7 mouse cellular contexts compared by ENCODE assay signal in the genomic region with DNA sequence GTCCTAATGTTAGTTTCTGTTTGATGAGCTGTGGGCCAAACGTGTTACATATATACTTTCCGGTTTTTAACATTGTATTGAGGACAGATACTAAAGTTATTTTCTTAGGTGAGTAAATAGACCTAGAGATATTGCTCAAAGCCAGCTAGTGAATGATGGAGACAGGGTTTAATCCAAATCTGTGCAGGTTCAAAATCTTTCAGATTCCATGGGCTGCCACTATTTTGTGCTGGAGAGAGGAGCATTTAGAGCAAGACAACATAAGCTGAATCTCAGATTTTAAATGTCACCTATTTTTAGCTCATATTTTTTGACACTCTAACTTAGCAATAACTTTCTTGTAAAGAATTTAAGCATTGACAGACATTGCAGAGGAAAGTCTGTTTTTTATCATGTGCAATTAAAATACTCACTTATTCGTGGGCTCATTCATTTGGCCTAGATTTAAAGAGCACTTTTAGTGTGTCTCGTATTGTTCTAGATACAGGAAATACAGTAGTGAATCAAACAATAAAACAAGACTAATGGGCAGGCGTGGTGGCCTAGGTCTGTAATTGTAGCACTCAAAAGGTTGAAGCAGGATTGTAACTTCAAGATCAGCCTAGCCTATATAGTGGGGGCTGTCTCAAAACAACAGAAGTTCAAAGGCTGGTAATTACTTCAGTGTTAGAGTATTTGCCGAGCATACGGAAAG. TPM values are rescaled to one million over a fixed set of nuclear protein-coding genes. Genes with fewer than 3 reads are reported as not detected.
DNase-seq lines count a peak whose midpoint lies in the region; ATAC-seq lines count a peak whose summit lies in the region.

No protein-coding gene starts in this region.

- H3K4me3 ChIP-seq in megakaryocyte, embryonic 14.5 days (replicated peaks): peak overlapping the region; percentile 99
- H3K4me3 ChIP-seq in forebrain, embryonic 12.5 days (replicated peaks): peak overlapping the region; percentile 91
- peak overlapping the region; percentile 98 for H3K4me3 ChIP-seq in limb, embryonic 13.5 days
- peak overlapping the region; percentile 97 for H3K4me3 ChIP-seq in stomach, embryonic 14.5 days (ENCODE audit: low read depth, low read length)

- no peaks in the 10 kb centered on the region for H3K9me3 ChIP-seq in megakaryocyte, embryonic 14.5 days
- H3K9me3 ChIP-seq in forebrain, embryonic 12.5 days: no peaks in the 10 kb centered on the region
- no peaks in the 10 kb centered on the region for H3K9me3 ChIP-seq in limb, embryonic 13.5 days
- H3K9me3 ChIP-seq in stomach, embryonic 14.5 days (ENCODE audit: control insufficient read depth, low read depth, low read length): no peaks in the 10 kb centered on the region

- H3K36me3 ChIP-seq in megakaryocyte, embryonic 14.5 days (replicated peaks; ENCODE audit: low read length): peaks cover 31% of the 10 kb centered on the region
- H3K36me3 ChIP-seq in forebrain, embryonic 12.5 days (replicated peaks): peaks cover 15% of the 10 kb centered on the region
- H3K36me3 ChIP-seq in limb, embryonic 13.5 days: peaks cover 15% of the 10 kb centered on the region
- H3K36me3 ChIP-seq in stomach, embryonic 14.5 days (ENCODE audit: control insufficient read depth, insufficient read depth, low read length): peaks cover 8% of the 10 kb centered on the region; the same call in 1 of the 2 replicates

- peak overlapping the region; percentile 33 for H3K9ac ChIP-seq in forebrain, embryonic 12.5 days
- peak overlapping the region; percentile 93; the same call in 1 of the 2 replicates for H3K9ac ChIP-seq in limb, embryonic 13.5 days
- H3K9ac ChIP-seq in stomach, embryonic 14.5 days (replicated peaks; ENCODE audit: low read depth, low read length): peak overlapping the region; percentile 30; the same call in 1 of the 2 replicates

- H3K27me3 ChIP-seq in megakaryocyte, embryonic 14.5 days (replicated peaks): no peaks in the 10 kb centered on the region
- no peaks in the 10 kb centered on the region for H3K27me3 ChIP-seq in forebrain, embryonic 12.5 days
- no peaks in the 10 kb centered on the region for H3K27me3 ChIP-seq in limb, embryonic 13.5 days
- H3K27me3 ChIP-seq in stomach, embryonic 14.5 days (ENCODE audit: control insufficient read depth, insufficient read depth, low read length): no peaks in the 10 kb centered on the region

- DNase-seq in urinary bladder, postnatal 14 days (ENCODE audit: low spot score): no peak

- peak overlapping the region; percentile 86 for H3K4me2 ChIP-seq in forebrain, embryonic 12.5 days
- H3K4me2 ChIP-seq in limb, embryonic 13.5 days (replicated peaks): peak overlapping the region; percentile 71
- H3K4me2 ChIP-seq in stomach, embryonic 14.5 days (replicated peaks; ENCODE audit: low read depth, low read length): peak overlapping the region; percentile 72

- WGBS in forebrain, embryonic 12.5 days: 53% methylated on average over 7 of the region's 7 CpGs
- 34% methylated on average over 7 of the region's 7 CpGs for WGBS in limb, embryonic 13.5 days
- 35% methylated on average over 7 of the region's 7 CpGs for WGBS in stomach, embryonic 14.5 days

- ATAC-seq in megakaryocyte, adult 5-6 weeks (ENCODE audit: poor library complexity, severe bottlenecking): no peak
- ATAC-seq in forebrain, embryonic 12.5 days (ENCODE audit: low FRiP score): no peak
- ATAC-seq in limb, embryonic 13.5 days (ENCODE audit: low FRiP score, low read depth): no peak
- no peak for ATAC-seq in stomach, embryonic 14.5 days (ENCODE audit: insufficient number of reproducible peaks, insufficient read depth, low FRiP score, low read depth)
- ATAC-seq in frontal cortex, adult (ENCODE audit: low TSS enrichment): no peak

- H3K4me1 ChIP-seq in megakaryocyte, embryonic 14.5 days: peaks cover 70% of the 10 kb centered on the region
- peaks cover 41% of the 10 kb centered on the region for H3K4me1 ChIP-seq in forebrain, embryonic 12.5 days
- peaks cover 32% of the 10 kb centered on the region for H3K4me1 ChIP-seq in limb, embryonic 13.5 days
- H3K4me1 ChIP-seq in stomach, embryonic 14.5 days (ENCODE audit: control insufficient read depth, insufficient read depth, low read length): peaks cover 12% of the 10 kb centered on the region

- peak overlapping the region; percentile 84 for H3K27ac ChIP-seq in forebrain, embryonic 12.5 days
- no peak overlapping the region; the same call in 1 of the 2 replicates for H3K27ac ChIP-seq in limb, embryonic 13.5 days
- peak overlapping the region; percentile 97 for H3K27ac ChIP-seq in stomach, embryonic 14.5 days (ENCODE audit: low read length)

RNA-seq across cellular contexts. Expression of a gene that starts 0.7 kb away (rescaled TPM):
- 95.6 and 155 TPM in 2 replicates for polyA plus RNA-seq in megakaryocyte, embryonic 14.5 days (2012; ENCODE audit: insufficient read depth, low replicate concordance)
- 28.3 and 28.7 TPM in 2 replicates for total RNA-seq in megakaryocyte, adult 5-6 weeks (2015)
- 27.2 and 36.4 TPM in 2 replicates for total RNA-seq in megakaryocyte, adult 5-6 weeks (2017)
- polyA plus RNA-seq in forebrain, embryonic 12.5 days (2016; fragmentation: Nextera tagmentation; extraction: Ambion mirVana): 38.9 and 43.2 TPM in 2 replicates
- polyA plus RNA-seq in limb, embryonic 13.5 days (2015; fragmentation: Nextera tagmentation; extraction: Ambion mirVana): 29.4 and 33.2 TPM in 2 replicates
- polyA plus RNA-seq in stomach, embryonic 14.5 days (2014; fragmentation: Nextera tagmentation; extraction: Ambion mirVana): 25.3 and 26.2 TPM in 2 replicates

RNA-seq across cellular contexts. Expression of a gene that starts 0.9 kb away (rescaled TPM):
- 13.1 and 13.3 TPM in 2 replicates for polyA plus RNA-seq in megakaryocyte, embryonic 14.5 days (2012; ENCODE audit: insufficient read depth, low replicate concordance)
- 64.3 and 75.1 TPM in 2 replicates for total RNA-seq in megakaryocyte, adult 5-6 weeks (2015)
- 44.1 and 50.1 TPM in 2 replicates for total RNA-seq in megakaryocyte, adult 5-6 weeks (2017)
- 45.1 and 48.3 TPM in 2 replicates for polyA plus RNA-seq in forebrain, embryonic 12.5 days (2016; fragmentation: Nextera tagmentation; extraction: Ambion mirVana)
- 78.9 and 81.2 TPM in 2 replicates for polyA plus RNA-seq in limb, embryonic 13.5 days (2015; fragmentation: Nextera tagmentation; extraction: Ambion mirVana)
- polyA plus RNA-seq in stomach, embryonic 14.5 days (2014; fragmentation: Nextera tagmentation; extraction: Ambion mirVana): 101 and 102 TPM in 2 replicates

RNA-seq across cellular contexts. Expression of a gene that starts 15.1 kb away (rescaled TPM):
- polyA plus RNA-seq in megakaryocyte, embryonic 14.5 days (2012; ENCODE audit: insufficient read depth, low replicate concordance): 17.1 and 39.7 TPM in 2 replicates
- 33.7 and 43.5 TPM in 2 replicates for total RNA-seq in megakaryocyte, adult 5-6 weeks (2015)
- 54.6 and 57.2 TPM in 2 replicates for total RNA-seq in megakaryocyte, adult 5-6 weeks (2017)
- 79.8 and 93.9 TPM in 2 replicates for polyA plus RNA-seq in forebrain, embryonic 12.5 days (2016; fragmentation: Nextera tagmentation; extraction: Ambion mirVana)
- 74.7 and 76.1 TPM in 2 replicates for polyA plus RNA-seq in limb, embryonic 13.5 days (2015; fragmentation: Nextera tagmentation; extraction: Ambion mirVana)
- 98.3 and 98.7 TPM in 2 replicates for polyA plus RNA-seq in stomach, embryonic 14.5 days (2014; fragmentation: Nextera tagmentation; extraction: Ambion mirVana)

RNA-seq across cellular contexts. Expression of a gene that starts 44.2 kb away (rescaled TPM):
- polyA plus RNA-seq in megakaryocyte, embryonic 14.5 days (2012; ENCODE audit: insufficient read depth, low replicate concordance): not detected in 2 replicates
- 0.56 TPM in 1 of 2 replicates, not detected in the other for total RNA-seq in megakaryocyte, adult 5-6 weeks (2015)
- total RNA-seq in megakaryocyte, adult 5-6 weeks (2017): 0.18 and 0.77 TPM in 2 replicates
- polyA plus RNA-seq in forebrain, embryonic 12.5 days (2016; fragmentation: Nextera tagmentation; extraction: Ambion mirVana): 0.41 and 0.52 TPM in 2 replicates
- 0.11 and 0.56 TPM in 2 replicates for polyA plus RNA-seq in limb, embryonic 13.5 days (2015; fragmentation: Nextera tagmentation; extraction: Ambion mirVana)
- polyA plus RNA-seq in stomach, embryonic 14.5 days (2014; fragmentation: Nextera tagmentation; extraction: Ambion mirVana): 0.17 and 0.32 TPM in 2 replicates

RNA-seq across cellular contexts. Expression of a gene that starts 53.3 kb away (rescaled TPM):
- 0.22 TPM in 1 of 2 replicates, not detected in the other for polyA plus RNA-seq in megakaryocyte, embryonic 14.5 days (2012; ENCODE audit: insufficient read depth, low replicate concordance)
- 0.62 and 1.6 TPM in 2 replicates for total RNA-seq in megakaryocyte, adult 5-6 weeks (2015)
- total RNA-seq in megakaryocyte, adult 5-6 weeks (2017): 1.1 and 1.3 TPM in 2 replicates
- polyA plus RNA-seq in forebrain, embryonic 12.5 days (2016; fragmentation: Nextera tagmentation; extraction: Ambion mirVana): 1.4 and 1.5 TPM in 2 replicates
- polyA plus RNA-seq in limb, embryonic 13.5 days (2015; fragmentation: Nextera tagmentation; extraction: Ambion mirVana): 2.7 and 3.0 TPM in 2 replicates
- 2.7 and 3.3 TPM in 2 replicates for polyA plus RNA-seq in stomach, embryonic 14.5 days (2014; fragmentation: Nextera tagmentation; extraction: Ambion mirVana)

Comparison
In these comparisons a context has a peak if more than half of its experiments do, and no peak if none do; other contexts are left out.
1. H3K9ac ChIP-seq: peak in every context shown above with its lines; median percentile 93 in limb, embryonic 13.5 days; 33 in forebrain, embryonic 12.5 days; 30 in stomach, embryonic 14.5 days.